Mouse (Mus musculus): Measurements from ENCODE around the gene Ehbp1. TPM values are rescaled to one million over a fixed set of nuclear protein-coding genes. Genes with fewer than 3 reads are reported as not detected.

Gene Ehbp1
- 29.1 and 29.5 TPM in 2 replicates for total RNA-seq (2021)
- long read RNA-seq = 0 reads

- no peak for DNase-seq
Observed at GRCm38 (mm10) chr11:22342242-22343207, at the start of gene Ehbp1. Ehbp1 (minus strand) TSS chr11:22342292.

GRCm38 (mm10) chr11:22387472-22388098, 45.5 kb upstream of the Ehbp1 start:
- DNase-seq = peak; percentile 7

GRCm38 (mm10) chr11:22383532-22383931, 41.4 kb upstream of the Ehbp1 start:
- no peak for DNase-seq

GRCm38 (mm10) chr11:22374811-22375210, 32.7 kb upstream of the Ehbp1 start:
- no peak for DNase-seq

- DNase-seq = peak; percentile 15
Observed at GRCm38 (mm10) chr11:22373290-22373674, 31.2 kb upstream of the Ehbp1 start.

- no peak for DNase-seq
Observed at GRCm38 (mm10) chr11:22372609-22373289, 30.7 kb upstream of the Ehbp1 start.

- DNase-seq = no peak
Observed at GRCm38 (mm10) chr11:22369841-22370240, 27.7 kb upstream of the Ehbp1 start.

GRCm38 (mm10) chr11:22368621-22369020, 26.5 kb upstream of the Ehbp1 start:
- no peak for DNase-seq

- no peak for DNase-seq
Observed at GRCm38 (mm10) chr11:22366486-22366885, 24.4 kb upstream of the Ehbp1 start.

GRCm38 (mm10) chr11:22353962-22354621, 12.0 kb upstream of the Ehbp1 start:
- no peak for DNase-seq

GRCm38 (mm10) chr11:22349945-22350344, 7.9 kb upstream of the Ehbp1 start:
- no peak for DNase-seq

- DNase-seq = no peak
Observed at GRCm38 (mm10) chr11:22348536-22348910, 6.4 kb upstream of the Ehbp1 start.

- DNase-seq = no peak
Observed at GRCm38 (mm10) chr11:22347651-22348535, 5.8 kb upstream of the Ehbp1 start.

- no peak for DNase-seq
Observed at GRCm38 (mm10) chr11:22327302-22327910, 14.7 kb downstream of the Ehbp1 start.

- DNase-seq = peak; percentile 7
Observed at GRCm38 (mm10) chr11:22317824-22318411, 24.2 kb downstream of the Ehbp1 start.

GRCm38 (mm10) chr11:22315801-22316200, 26.3 kb downstream of the Ehbp1 start:
- DNase-seq = no peak

GRCm38 (mm10) chr11:22301164-22301563, 40.9 kb downstream of the Ehbp1 start:
- DNase-seq = no peak

GRCm38 (mm10) chr11:22289164-22289563, 52.9 kb downstream of the Ehbp1 start:
- DNase-seq = no peak

GRCm38 (mm10) chr11:22287513-22287900, 54.6 kb downstream of the Ehbp1 start:
- DNase-seq = no peak

- DNase-seq = peak; percentile 96
Observed at GRCm38 (mm10) chr11:22286885-22287512, 55.1 kb downstream of the Ehbp1 start.
